Comparison of ENCODE assay signal across 8 mouse cellular contexts in genomic region chr6:94400471-94401051, GRCm38 (mm10).
DNase-seq lines count a peak whose midpoint lies in the region; ATAC-seq and TF ChIP-seq lines count a peak whose summit lies in the region.

No protein-coding gene starts in this region.

- H3K4me2 ChIP-seq in liver, postnatal 0 days (ENCODE audit: low read depth, low read length) = no peak overlapping the region

- H3K4me3 ChIP-seq in kidney, adult 2 months (ENCODE audit: insufficient read depth, low read depth, low read length) = no peak overlapping the region
- H3K4me3 ChIP-seq in liver, postnatal 0 days (ENCODE audit: low read depth, low read length) = no peak overlapping the region
- H3K4me3 ChIP-seq in olfactory bulb, adult 2 months (ENCODE audit: insufficient read depth, low read depth, low read length) = peak overlapping the region; percentile 32

- intact Hi-C loops in gastrocnemius, postnatal 14 days (cut with DNase I; ENCODE audit: low total_unique reads) = loop anchor here (2.0 kb wide), 1 partner anchor 322 kb away; no protein-coding TSS in a partner anchor

- no peak for ATAC-seq in liver, postnatal 0 days

- no peaks in the 10 kb centered on the region for H3K36me3 ChIP-seq in kidney, adult 2 months (ENCODE audit: control insufficient read depth, insufficient read depth, low read length)
- H3K36me3 ChIP-seq in liver, postnatal 0 days (replicated peaks; ENCODE audit: insufficient read depth, low read length) = no peaks in the 10 kb centered on the region

- no peak for TF ChIP-seq EP300 in liver, postnatal 0 days (IDR thresholded peaks at IDR 0.05; ENCODE audit: low read depth)

- no peaks in the 10 kb centered on the region for H3K9me3 ChIP-seq in liver, postnatal 0 days (ENCODE audit: low read length)

- peak; percentile 91 for TF ChIP-seq CTCF in kidney, adult 2 months (conservative IDR thresholded peaks at IDR 0.05; ENCODE audit: insufficient read depth, insufficient read length, low read depth, low read length)
- TF ChIP-seq CTCF in liver, postnatal 0 days (IDR thresholded peaks at IDR 0.05; ENCODE audit: low read depth) = peak; percentile 74
- TF ChIP-seq CTCF in olfactory bulb, adult 2 months (IDR thresholded peaks at IDR 0.05; ENCODE audit: insufficient read depth, low read depth, low read length) = peak; percentile 69

- no peak overlapping the region for H3K27ac ChIP-seq in kidney, adult 2 months (ENCODE audit: insufficient read depth, low read depth, low read length)
- H3K27ac ChIP-seq in liver, postnatal 0 days (ENCODE audit: low read depth) = no peak overlapping the region
- H3K27ac ChIP-seq in olfactory bulb, adult 2 months (ENCODE audit: insufficient read depth, low read depth, low read length) = no peak overlapping the region

- no peaks in the 10 kb centered on the region for H3K27me3 ChIP-seq in kidney, adult 2 months (replicated peaks; ENCODE audit: control insufficient read depth, insufficient read depth, low read length)
- H3K27me3 ChIP-seq in liver, postnatal 0 days (ENCODE audit: insufficient read depth, low read length) = no peaks in the 10 kb centered on the region

- DNase-seq in 416B (ENCODE audit: low read depth) (peak; percentile 16), NIH3T3 (ENCODE audit: low read depth) (peak; percentile 28)
- DNase-seq in cerebellum, postnatal 10 days = peak; percentile 75
- DNase-seq in gastrocnemius, postnatal 14 days = peak; percentile 8
- peak; percentile 64 for DNase-seq in kidney, adult 2 months
- peak; percentile 26 for DNase-seq in liver, postnatal 0 days
- DNase-seq in spleen, postnatal 36 days (ENCODE audit: low spot score in 2 of 2) = no peak

- 7% methylated on average over 13 of the region's 13 CpGs for WGBS in kidney, adult 2 months
- 27% methylated on average over 13 of the region's 13 CpGs for WGBS in liver, postnatal 0 days (ENCODE audit: insufficient replicate concordance)
- WGBS in olfactory bulb, adult 2 months = 9% methylated on average over 13 of the region's 13 CpGs

- no peak overlapping the region for H3K9ac ChIP-seq in liver, postnatal 0 days (replicated peaks)

- no peak for TF ChIP-seq POLR2A in kidney, adult 2 months (IDR thresholded peaks at IDR 0.05; ENCODE audit: low read depth, low read length)
- no peak for TF ChIP-seq POLR2A in olfactory bulb, adult 2 months (IDR thresholded peaks at IDR 0.05; ENCODE audit: insufficient read depth, low read depth, low read length)

- no peaks in the 10 kb centered on the region; the same call in 1 of the 2 replicates for H3K4me1 ChIP-seq in kidney, adult 2 months (ENCODE audit: control insufficient read depth, insufficient read depth, low read length)
- no peaks in the 10 kb centered on the region for H3K4me1 ChIP-seq in liver, postnatal 0 days (ENCODE audit: insufficient read depth)
- no peaks in the 10 kb centered on the region for H3K4me1 ChIP-seq in olfactory bulb, adult 2 months (ENCODE audit: control insufficient read depth, insufficient read depth, low read length)

Comparison
In these comparisons a context has a peak if more than half of its experiments do, and no peak if none do; other contexts are left out.
1. DNase-seq: peak in 416B (single experiment), NIH3T3 (single experiment), cerebellum, postnatal 10 days (2 of 2), gastrocnemius, postnatal 14 days (single experiment), kidney, adult 2 months (single experiment) and liver, postnatal 0 days (single experiment); none in spleen, postnatal 36 days (0 of 2).
2. Peak in every context shown above with its lines, with median percentiles within 50 percentile points of each other: CTCF ChIP-seq.